Mouse (Mus musculus): ENCODE measurements at regions not wholly inside any gene's neighbourhood (a gene's known extent, or its start where the extent isn't known, plus 50 kb on each side); places are given as distances from the start of the nearest gene placed in this dataset.

DNA sequence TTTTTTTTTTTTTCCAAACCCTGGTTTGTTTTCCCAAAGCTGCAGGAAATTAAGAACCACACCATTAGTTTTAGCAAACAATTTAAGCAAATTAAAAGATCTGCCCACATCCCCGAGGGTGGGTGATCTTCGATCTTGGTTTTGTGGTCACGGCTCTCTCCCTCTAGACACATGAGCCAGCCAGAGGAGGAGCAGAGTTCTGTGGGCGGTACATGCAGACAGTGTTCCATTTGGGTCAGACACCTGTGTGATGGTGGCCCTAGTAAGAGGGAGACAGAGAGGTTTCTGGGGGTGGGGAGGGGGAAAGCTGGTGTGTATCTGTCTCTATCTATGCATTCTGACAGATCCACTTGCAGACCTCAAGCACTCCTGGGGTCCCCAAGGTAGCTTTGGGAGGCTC lies 118.0 kb downstream of the Vapb start:
- no peak overlapping the region for H3K27ac ChIP-seq (replicated peaks)

DNA sequence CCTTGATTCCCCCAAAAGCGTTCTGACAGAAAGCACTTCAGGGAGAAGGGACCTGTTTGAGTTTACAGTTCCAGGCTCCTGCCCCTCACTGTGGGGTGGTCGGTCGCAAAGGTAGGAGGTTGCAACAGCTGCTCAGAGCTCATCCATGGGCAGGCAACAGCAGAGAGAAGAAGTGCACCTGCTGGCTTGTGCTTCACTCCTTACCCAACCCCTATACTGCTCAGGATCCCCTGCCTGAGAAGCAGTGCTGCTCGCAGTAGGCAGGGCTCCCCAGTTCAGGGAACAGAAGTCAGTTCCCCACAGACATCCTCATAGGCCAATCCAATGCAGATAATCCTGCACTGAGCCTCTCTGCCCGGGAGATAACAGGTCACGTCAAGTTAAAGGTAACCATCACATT lies 119.7 kb downstream of the Vapb start:
- Histone ChIP-seq H3K4me3 (ENCODE audit: low read depth, low read length) (no peak overlapping the region), H3K27ac (replicated peaks) (no peak overlapping the region), H3K27me3 (ENCODE audit: control insufficient read depth, insufficient read depth, low read length) (no peaks in the 10 kb centered on the region), H3K36me3 (ENCODE audit: control insufficient read depth, insufficient read depth, low read length) (no peaks in the 10 kb centered on the region), H3K4me2 (replicated peaks; ENCODE audit: low read depth) (no peak overlapping the region), H3K9ac (ENCODE audit: low read length) (no peak overlapping the region), H3K4me1 (replicated peaks; ENCODE audit: control insufficient read depth, insufficient read depth) (no peaks in the 10 kb centered on the region), H3K9me3 (ENCODE audit: control insufficient read depth, low read length) (no peaks in the 10 kb centered on the region)
- no peak for DNase-seq (ENCODE audit: low spot score)
- no peak for ATAC-seq (ENCODE audit: low FRiP score, low TSS enrichment)
- no peak for TF ChIP-seq EP300 (optimal IDR thresholded peaks at IDR 0.05)
- TF ChIP-seq CTCF (IDR thresholded peaks at IDR 0.05; ENCODE audit: low read depth), result no peak
- WGBS, result 87% methylated on average over 6 of the region's 6 CpGs

More for the DNA sequence above, 118.0 kb downstream of the Vapb start:
- ATAC-seq (ENCODE audit: low FRiP score, low TSS enrichment) (no peak), DNase-seq (ENCODE audit: low spot score) (no peak)
- no peaks in the 10 kb centered on the region for H3K9me3 ChIP-seq (ENCODE audit: control insufficient read depth, low read length)
- 75% methylated on average over 4 of the region's 4 CpGs for WGBS
- H3K4me1 ChIP-seq (replicated peaks; ENCODE audit: control insufficient read depth, insufficient read depth), result no peaks in the 10 kb centered on the region
- H3K4me3 ChIP-seq (ENCODE audit: low read depth, low read length), result no peak overlapping the region
- H3K4me2 ChIP-seq (replicated peaks; ENCODE audit: low read depth), result no peak overlapping the region
- H3K9ac ChIP-seq (ENCODE audit: low read length), result no peak overlapping the region
- no peak for TF ChIP-seq CTCF (IDR thresholded peaks at IDR 0.05; ENCODE audit: low read depth)
- no peak for TF ChIP-seq EP300 (optimal IDR thresholded peaks at IDR 0.05)
- no peaks in the 10 kb centered on the region for H3K27me3 ChIP-seq (ENCODE audit: control insufficient read depth, insufficient read depth, low read length)
- H3K36me3 ChIP-seq (ENCODE audit: control insufficient read depth, insufficient read depth, low read length), result no peaks in the 10 kb centered on the region

DNA sequence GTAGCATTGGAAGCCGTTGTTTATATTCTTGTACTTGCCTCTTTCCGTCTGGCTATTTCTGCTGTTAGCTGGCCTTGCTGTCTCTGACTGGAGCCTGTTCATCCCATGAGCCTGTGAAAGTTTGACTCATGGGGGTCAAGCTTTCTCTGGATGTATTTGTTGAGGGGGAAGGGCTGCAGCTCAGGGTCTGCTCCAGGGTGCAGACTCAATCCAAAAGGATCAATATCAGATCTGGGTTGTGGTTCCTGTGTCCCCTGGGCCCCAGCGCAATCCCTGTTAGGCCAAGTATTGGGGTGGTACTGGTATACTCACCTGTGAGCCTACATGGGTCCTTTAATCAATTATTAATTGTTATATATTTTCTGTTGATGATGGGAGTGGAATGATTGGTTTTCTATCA lies 135.7 kb downstream of the Vapb start:
- WGBS, result 71% methylated on average over 3 of the region's 3 CpGs
- TF ChIP-seq EP300 (optimal IDR thresholded peaks at IDR 0.05), result no peak
- no peak for TF ChIP-seq CTCF (IDR thresholded peaks at IDR 0.05; ENCODE audit: low read depth)
- Histone ChIP-seq H3K27ac (replicated peaks) (no peak overlapping the region), H3K27me3 (ENCODE audit: control insufficient read depth, insufficient read depth, low read length) (no peaks in the 10 kb centered on the region), H3K36me3 (ENCODE audit: control insufficient read depth, insufficient read depth, low read length) (no peaks in the 10 kb centered on the region), H3K4me2 (replicated peaks; ENCODE audit: low read depth) (no peak overlapping the region), H3K9me3 (ENCODE audit: control insufficient read depth, low read length) (no peaks in the 10 kb centered on the region), H3K4me3 (ENCODE audit: low read depth, low read length) (no peak overlapping the region), H3K9ac (ENCODE audit: low read length) (no peak overlapping the region), H3K4me1 (replicated peaks; ENCODE audit: control insufficient read depth, insufficient read depth) (no peaks in the 10 kb centered on the region)
- ATAC-seq (ENCODE audit: low FRiP score, low TSS enrichment) (no peak), DNase-seq (ENCODE audit: low spot score) (no peak)
